Mouse (Mus musculus) left cerebral cortex, adult 8-10 months (tissue): ENCODE measurements around the gene Ergic1. TPM values are rescaled to one million over a fixed set of nuclear protein-coding genes. Genes with fewer than 3 reads are reported as not detected.

Experiments
- DNase-seq, 2 experiments: peaks; one replicate each; pipeline ENCODE4 v3.0.0; 2022; ENCODE audit warnings: low spot score in 2 of 2
- total RNA-seq, 4 experiments: library from RNA; stranded (reverse); gene quantifications; 2 replicates each; pipeline ENCODE4 v1.2.4; 2022

The Ergic1 gene
- total RNA-seq, 4 experiments from 2014 or later: 131 to 191 (median 161) TPM

DNA sequence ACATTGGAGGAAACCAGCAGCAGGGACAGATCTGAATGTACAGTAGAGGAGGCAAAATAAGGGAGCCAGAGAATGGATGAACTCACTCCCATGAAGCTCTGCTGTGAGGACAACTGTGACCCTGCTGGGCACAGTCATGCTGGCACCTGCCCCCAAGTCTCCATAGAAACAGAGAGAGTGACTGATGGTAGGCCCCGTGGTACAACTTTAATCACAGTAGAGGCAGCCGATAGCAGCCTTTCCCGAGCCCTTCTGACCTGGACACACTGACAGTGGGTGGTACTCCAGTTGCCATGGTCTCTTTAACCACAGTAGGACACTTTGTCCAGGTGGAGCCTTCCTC is 98.3 kb downstream of the Ergic1 start:
- no peak for DNase-seq

DNA sequence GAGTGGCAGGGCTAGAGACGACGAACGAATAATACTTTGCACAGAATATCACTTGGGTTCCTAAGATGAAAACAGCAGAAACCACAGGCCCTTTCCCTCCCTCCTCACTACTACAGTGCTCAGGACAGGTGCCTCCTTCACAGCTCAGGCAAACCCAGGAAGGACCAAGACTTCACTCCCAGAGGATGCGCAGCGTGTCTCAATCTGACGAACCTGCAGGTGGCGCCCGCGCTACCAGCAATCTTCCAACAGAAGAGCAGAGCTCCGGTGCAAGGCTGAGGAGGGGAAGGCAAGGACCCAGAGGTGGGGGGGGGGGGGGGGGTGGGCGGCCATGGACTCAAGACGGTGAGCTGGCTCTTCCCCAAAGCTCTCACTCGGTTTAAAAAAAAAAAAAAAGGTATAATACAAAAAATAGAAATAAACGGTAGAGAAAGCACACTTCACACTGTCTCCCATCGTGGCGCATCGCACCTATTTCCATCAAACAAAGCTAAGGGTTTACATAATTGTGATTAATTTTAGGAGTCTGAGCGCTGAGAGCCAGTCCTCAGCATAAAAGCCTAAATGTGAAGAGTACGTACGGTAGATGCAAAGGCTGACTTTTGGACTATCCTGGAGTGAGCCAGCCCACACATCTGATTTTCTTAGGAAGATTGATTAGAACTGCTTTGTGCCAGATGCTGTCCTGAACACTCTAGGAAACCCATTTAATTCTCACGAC is 99.1 kb downstream of the Ergic1 start:
- peak; percentile 74 to 83 for DNase-seq

DNA sequence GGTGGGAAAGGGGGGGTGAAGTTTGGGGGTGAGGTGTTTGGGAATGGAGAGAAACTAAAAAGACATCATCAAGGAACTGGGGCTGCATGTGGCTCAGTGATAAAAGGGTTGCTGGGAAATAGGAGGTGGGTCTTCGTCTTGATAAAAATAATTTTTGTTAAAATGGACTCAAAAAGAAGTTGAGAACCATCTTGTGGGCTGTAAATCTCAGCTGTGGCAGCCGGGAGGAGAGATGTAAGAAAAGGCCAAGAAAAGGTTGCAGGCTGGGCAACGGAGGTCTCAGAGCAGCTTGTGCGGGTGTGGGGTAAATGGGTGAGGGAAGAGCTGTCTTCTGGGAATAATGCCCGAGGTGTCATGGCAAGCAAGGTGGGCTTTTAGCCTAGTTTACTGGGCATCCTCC is 100.9 kb downstream of the Ergic1 start:
- no peak for DNase-seq

DNA sequence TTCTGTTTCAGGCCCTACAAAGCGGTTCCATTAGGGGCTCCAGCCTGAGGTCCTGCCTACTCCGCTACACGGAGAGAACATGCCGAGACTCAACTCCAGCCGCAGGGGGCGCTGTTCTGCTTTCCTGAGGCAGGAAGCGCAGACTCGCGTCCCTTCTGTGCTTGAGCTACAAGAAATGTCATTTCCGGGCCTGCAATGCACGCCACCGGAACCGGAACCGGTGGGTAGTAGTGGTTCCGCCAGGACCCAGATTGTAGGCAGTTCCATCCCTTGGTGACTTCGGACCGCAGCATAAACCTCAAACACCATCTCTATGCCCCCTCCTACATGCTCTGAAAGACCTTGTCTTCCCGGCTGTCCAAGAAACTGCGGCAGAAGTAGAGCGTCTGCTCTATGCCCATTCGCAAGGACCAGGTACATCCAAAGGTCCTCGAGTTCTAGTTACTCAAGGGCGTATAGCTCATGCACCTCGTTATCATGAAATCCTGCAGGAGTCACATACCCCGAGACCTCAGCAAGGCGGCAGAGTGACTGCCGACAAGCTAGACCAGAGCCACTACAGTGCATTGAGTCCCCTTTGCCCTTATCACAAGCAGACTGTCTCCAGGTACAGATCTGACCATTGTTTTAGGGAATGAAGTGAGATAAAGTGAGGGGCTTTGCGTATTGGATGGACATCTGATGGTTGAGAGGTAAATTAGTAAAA is 101.8 kb downstream of the Ergic1 start, which contains the start of gene Atp6v0e:
Atp6v0e (plus strand) TSS at position 254 of the 706 bp plus-strand sequence.
- peak; percentile 84 to 91 for DNase-seq

DNA sequence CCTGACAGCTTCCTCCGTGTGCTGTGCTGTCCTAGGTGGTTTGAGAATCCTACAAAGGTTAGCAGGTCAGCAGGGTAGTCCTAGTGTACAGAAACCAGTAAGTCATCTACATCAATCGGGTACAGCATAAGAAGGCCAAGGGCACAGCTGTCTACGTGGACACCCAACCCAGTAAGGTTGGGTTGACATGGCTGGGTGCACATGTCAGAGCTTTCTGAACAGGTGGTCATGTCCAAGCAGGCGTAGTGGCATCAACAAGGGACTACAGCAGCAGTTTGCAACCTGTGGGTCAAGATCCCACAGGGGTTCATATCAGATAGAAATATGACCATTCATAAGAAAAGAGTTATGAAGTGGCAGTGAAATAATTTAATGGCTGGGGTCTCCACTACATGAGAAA is 104.3 kb downstream of the Ergic1 start:
- DNase-seq: no peak

DNA sequence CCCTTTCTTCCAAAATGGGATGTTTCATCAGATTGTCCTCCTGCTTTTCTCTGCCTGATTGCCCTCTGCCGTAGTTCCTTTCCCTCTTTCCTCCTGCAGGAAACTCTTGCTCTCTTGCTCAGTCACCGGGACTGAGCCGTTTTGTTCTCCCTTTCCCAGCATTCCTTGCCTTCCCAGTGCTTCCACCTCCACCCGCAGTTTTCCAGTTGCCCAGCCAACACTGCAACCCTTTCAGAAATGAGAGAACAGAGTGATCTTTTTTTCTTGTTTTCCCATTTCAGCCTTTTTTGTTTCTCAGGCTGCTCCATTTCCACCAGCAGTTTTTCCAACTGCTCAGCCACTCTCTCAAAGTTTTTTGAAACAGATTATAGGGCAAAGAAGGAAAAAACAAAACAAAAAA is 110.0 kb downstream of the Ergic1 start:
- no peak for DNase-seq

DNA sequence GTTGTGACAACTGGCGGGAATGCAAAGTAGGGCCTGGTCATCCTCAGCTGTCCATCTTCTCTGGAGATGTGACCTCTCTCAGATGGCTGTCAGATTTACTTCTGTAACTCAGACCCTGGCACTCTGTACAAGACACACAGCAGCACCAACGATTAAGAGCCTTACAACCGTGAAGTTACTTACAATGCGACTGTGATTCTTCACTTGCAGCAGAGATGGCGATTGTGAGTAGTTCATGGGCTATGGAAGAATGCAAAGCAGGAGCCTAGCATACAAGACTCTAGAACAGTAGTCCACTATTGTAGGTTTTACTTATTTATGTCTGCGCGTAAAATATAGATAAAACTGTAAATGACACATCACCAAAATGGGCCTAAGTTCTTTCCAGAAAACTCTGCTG is 114.6 kb downstream of the Ergic1 start:
- no peak for DNase-seq

DNA sequence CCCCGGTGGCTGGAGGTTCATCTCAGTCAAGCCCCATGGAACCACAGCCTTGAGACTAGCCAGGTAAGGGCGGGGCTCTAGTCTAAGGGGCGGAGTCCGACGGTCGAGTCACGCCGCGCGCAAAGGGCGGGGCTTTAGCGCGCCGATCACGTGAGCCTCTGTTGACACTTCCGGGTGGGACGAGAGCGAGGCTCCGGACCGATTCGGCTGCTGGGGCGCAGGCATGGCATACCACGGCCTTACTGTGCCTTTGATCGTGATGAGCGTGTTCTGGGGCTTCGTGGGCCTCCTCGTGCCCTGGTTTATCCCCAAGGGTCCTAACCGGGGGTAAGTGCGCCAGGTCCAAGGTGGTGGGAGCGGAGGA is 114.9 kb downstream of the Ergic1 start:
- peak; percentile 83 to 86 for DNase-seq

DNA sequence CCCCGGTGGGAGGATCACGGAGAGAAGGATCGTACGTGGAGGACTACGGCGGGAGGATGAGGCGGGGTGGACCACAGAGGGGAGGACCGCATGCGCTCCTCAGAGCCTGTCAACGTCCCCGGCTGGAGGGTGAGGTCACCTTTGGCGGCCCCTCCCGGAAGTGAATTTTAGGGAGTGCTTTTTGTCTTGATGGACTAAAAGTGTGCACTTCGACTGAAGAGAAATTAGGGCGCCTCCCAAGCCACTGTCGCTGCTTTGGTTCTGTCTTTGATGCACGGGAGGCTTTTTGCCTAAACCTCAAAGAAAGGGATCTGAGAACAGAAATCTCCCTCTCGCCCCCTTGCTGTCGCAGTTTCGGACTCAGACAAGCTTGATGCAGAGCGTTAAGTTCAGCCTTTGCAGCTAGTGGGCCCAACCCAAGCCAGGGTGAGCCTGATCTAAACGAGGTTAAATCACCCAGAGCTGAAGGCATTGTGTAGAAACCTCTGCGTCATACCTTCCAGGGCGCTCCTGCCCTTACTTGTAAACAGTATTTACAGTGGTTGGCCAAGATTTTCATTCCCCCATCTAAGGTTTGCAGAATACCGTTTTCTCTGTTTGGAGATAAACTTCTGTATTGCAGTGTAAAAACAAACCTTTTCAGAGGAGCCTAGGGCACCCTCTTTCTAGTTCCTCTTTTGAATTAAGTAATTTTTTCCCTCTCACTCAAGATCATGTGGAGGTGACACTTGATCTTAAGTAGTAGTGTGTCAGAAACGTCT is 115.5 kb downstream of the Ergic1 start:
- peak in 1 of 2 experiments; percentile 78 for DNase-seq

DNA sequence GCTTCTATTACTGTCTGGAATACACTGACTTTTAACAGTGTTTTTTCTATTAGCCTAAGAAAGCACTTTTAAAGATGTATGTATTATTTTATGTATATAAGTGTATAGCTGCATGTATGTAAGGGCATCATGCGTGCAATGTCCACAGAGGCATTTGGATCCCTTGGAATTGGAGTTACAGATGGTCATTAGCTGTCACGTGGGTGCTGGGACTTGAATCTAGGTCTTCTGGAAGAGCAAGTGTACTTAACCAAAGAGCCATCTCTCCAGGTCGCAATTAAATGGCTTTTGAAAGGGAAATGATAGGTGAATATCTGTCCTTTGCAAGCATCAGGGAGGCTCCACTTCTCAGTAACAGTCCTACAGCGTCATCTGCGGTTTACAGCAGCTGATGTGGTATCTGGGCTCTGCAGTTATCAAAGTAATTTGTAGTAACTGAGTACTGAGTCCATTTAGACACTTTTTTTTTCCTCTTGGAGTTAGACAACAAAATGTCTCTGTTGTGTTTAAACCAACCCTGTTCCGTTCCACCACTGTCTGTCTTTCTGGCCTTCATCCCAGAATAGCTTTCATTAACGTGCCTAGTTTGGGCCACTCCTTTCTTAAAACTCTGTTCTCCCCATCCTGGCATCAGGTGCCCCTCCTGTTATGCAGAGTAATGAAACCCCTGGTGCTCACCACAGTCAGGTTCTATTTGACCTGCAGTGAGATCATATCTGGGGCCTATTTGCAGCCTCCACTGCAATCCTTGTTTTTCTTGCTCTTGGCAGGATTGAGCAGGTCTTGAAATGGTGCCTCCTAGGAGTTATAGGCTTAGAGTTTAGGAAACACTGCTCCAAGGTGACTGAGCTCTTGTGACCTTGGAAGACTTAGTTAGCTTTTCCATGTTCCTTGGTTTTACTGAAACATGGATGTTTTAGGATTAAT is 116.7 kb downstream of the Ergic1 start:
- DNase-seq: no peak

DNA sequence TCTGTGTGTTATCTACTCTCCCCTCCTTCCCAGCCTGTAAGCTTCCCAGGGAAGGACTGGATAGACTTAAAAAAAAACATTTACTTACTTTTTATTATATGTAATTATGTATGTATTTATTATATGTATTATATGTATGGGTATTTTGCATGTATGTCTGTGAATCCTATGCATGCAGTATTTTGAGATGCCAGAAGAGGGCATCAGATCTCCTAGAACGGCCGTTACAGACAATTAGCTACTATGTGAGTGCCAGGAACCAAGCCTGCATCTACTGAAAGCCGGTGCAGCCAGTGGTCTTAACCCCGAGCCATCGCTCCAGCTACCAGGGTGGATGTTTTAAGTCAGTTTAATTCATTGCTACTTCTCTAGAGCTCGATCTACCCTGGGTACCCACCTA is 120.0 kb downstream of the Ergic1 start:
- DNase-seq: no peak

DNA sequence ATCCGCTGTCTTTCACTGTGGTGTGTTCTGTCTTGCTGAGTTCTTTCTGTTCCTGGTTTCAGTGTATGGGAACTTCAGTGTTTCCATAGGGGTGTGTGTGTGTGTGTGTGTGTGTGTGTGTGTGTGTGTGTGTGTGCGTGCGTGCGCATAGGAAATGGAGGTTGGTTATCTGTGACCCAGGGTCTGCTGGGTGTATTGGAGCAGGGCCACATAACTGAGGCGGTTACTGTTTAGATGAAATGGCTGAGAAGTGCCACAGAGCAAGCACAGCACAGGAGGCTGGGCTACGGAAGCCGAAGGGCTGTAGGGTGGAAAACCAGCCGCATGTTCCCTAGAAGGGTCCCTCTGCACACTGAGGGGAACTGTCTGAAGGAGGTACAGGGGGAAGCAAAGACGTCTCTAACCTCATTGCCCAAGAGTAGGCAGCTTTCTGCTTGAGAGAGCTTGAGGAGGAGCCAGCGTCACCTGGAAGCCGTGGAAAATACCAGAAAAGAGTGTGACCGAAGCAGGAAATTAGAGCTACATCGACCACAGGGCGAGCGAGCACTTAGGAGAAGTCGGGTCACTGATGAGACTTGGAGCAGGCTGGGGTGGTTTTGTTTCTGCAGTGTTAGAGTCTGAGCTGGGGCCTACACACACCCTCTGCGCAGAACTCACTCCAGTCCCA is 125.2 kb downstream of the Ergic1 start:
- DNase-seq: no peak

DNA sequence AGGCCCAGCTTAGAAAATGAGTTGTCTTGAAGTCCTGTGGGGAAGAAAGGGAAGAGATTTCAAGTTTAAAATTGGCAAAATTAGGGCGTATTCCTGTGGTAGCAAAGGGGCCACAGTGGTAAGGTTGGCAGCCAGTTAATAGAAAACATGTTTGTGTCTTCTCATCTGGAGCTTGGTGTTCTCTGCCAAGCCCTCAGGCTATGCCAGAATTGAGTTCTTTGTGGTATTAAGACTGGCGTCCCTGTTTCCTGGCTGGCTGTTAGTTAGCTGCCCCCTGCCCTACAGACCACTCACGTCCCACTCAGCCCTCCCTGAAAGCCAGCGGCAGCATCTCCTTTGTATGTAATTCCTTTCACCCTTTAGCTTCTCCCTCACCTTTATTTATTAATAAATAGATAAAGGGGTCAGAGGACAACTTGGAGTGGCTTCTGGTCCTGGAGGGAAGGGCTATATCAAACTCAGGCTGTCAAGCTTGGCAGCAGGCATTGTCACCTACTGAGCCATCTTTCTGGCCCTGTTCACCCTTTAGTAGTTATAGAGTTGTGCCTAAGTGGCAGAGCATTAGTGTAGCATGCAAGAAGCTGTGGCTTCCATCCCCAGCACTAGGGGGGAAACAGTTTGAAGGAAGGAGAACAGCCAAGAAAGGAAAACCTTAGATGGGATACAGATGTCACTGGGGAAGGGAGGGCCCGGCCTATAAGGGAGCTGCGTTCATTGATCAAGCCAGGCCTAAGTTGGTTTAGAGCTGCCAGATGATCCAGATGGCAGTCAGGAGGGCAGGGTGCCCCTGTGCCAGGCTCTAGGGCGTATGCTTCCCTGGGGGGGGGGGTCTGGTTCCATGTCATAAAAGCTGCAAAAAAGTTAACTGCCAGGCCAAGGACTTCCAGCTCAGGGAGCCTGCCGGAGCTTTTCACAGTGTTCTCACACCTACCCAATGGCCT is 127.8 kb downstream of the Ergic1 start:
- no peak for DNase-seq

DNA sequence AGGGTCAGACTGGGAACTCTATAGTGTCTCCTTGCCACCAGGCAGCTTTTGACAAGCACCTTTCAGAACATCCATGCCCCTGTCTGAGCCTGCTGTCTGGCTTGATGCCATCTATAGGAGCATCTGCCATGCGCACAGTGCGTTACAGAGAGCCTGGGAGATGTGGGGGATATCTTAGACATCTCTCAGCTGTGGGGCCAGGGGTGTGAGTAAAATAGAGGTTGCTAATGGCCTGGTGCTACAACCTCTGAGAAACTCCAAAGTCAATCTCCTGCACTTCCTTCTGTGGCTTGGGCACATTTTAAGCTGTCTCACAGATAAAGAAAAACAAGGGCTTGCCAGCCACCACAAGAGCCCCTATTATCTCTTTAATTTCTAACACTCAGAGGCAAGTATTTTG is 128.5 kb downstream of the Ergic1 start:
- no peak for DNase-seq

DNA sequence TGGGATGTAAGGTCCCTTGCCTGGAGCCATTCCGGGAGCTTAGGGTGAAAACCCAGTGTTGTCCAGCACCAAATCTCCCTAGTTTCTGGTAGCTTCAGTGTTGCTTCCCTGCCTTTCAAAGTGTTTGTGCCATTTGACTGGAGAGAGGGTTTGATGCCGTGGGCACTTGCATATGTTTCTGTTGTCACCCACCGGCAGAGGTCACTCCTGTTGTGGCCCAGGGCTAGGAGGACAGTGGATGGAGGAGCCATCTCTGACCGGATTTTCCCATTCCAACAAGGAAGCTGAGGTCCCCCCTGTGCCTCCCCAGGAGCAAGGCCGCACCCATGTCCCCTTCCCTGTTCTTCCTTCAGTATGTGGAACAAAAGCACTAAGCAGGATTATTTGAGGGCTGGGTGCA is 128.9 kb downstream of the Ergic1 start:
- no peak for DNase-seq

DNA sequence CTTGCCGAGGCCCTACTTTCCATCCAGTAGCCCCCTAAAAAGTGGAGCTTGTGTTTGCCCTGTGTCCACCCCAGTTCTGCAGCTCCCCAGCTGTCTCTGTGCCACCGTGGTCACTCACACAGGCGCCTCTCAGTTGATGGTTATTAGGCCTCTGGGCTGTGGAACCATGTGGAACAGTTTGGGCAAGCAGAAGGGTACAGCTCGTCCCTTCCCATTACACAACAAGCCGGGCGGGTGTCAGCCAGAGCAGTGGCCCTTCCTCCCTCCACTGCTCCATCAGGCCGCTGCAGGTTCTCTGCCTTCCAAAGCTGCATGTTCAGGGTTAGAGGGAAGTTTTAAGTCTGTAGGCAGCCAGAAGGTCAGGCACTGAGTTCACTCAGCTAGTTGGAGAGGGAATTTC is 129.8 kb downstream of the Ergic1 start:
- DNase-seq: no peak

DNA sequence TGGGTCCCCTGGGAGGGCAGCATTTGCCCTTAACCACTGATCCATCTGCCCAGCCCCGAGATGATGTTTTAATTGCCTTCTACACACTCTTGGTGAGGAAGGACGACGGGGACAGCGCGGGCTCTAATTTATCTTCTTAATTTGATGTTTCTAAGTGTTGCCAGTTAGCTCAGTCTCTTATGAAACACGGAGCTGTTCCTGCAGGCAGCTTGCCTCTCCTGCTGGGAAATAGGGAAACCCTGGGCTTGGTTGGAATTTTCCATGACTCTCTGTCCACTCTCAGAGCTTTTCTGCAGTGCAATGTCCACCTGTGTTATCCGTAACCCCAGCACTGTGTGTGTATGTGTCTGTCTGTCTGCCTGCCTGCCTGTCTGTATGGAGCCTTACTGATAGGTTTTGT is 132.1 kb downstream of the Ergic1 start:
- DNase-seq: no peak

DNA sequence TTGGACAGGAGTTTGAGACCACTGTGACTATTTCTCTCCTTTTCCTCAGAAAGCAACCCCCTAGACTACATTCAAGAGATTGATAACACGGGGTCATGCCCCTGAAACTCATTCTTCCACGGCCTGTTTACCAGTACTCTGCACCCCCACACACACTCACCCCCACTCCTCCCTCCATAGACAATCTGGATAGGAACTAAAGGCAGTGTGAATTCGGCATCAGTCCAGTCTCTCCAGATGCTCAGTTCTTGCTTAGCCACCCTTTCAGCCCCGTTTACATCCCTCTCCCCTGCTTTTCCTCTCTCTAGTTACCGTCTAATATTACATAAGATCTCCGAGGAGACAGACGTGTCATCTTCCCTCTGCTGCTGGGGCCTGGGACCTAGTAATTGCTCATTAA is 132.9 kb downstream of the Ergic1 start:
- DNase-seq: peak in 1 of 2 experiments; percentile 53

DNA sequence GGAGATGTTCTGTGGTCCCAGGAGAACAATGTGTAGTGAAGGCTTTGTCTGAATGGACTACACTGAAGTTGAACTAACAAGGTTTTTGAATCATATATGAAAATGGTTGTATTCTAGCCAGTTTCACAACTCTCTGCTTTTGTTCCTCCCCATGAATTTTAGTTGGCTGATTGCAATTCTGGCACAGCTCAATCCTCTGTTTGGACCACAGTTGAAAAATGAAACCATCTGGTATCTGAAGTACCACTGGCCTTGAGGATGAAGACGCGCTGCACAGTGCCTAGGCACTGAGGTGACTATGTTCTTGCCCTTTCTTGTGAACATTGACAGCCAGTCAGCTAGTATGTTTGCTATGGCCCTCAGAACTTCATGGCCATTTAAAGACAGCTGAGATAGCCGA is 133.9 kb downstream of the Ergic1 start:
- no peak for DNase-seq

DNA sequence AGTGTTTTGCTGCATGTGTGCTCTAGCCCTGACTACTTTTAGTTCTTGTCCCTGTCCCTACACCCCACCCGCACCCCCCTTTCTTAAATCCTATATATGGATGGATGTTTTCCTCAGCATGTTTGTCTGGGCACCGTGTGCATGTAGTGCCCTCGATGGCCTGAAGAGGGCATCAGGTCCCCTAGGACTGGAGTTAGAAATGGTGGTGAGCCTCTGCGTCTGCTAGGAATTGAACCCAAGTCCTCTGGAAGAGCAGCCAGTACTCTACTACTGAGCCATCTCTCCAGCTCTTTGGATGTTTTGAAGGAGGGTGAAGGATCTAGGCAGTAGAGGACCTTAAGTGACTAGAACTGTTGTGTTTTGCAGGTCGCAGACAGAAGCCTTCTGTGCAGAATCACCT is 137.6 kb downstream of the Ergic1 start:
- no peak for DNase-seq
